Mouse (Mus musculus): Measurements from ENCODE around the gene Bco1. TPM values are rescaled to one million over a fixed set of nuclear protein-coding genes. Genes with fewer than 3 reads are reported as not detected.

Bco1 gene
- polyA plus RNA-seq, 1 experiment from 2014 or later: 0.16 TPM

DNA sequence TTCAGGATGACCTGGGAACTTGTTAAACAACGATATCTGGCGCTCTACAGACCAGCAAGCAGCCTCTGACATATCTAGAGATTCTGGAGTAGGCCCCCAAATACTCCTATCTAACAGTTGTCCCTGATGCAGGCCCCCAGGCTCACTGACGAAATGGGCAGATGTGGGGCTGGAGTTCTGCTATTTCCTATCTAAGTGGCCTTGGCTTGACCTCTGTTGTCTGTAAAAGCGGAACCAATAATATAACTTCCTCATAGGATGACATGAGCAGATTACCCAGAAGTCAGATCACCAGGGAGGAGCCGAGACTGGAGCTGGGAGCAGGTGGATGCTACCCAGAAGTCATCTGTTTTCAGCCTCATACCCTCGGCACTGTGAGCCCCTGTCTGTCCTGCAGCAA is 40.6 kb upstream of the Bco1 start:
- Histone ChIP-seq H3K9ac (ENCODE audit: low read depth, low read length) (no peak overlapping the region), H3K27me3 (ENCODE audit: insufficient read depth, low read length) (no peaks in the 10 kb centered on the region), H3K4me2 (ENCODE audit: low read length) (no peak overlapping the region), H3K4me1 (replicated peaks; ENCODE audit: insufficient read depth, low read length) (no peaks in the 10 kb centered on the region), H3K27ac (no peak overlapping the region), H3K9me3 (replicated peaks; ENCODE audit: low read length) (no peaks in the 10 kb centered on the region), H3K36me3 (ENCODE audit: insufficient read depth, low read length) (no peaks in the 10 kb centered on the region), H3K4me3 (replicated peaks; ENCODE audit: low read depth, low read length) (no peak overlapping the region)
- WGBS: 64% methylated on average over 6 of the region's 6 CpGs
- TF ChIP-seq CTCF (IDR thresholded peaks at IDR 0.05; ENCODE audit: low read depth): no peak
- ATAC-seq (replicated peaks; ENCODE audit: low FRiP score, low read depth) (no peak), DNase-seq (ENCODE audit: low spot score) (no peak)

DNA sequence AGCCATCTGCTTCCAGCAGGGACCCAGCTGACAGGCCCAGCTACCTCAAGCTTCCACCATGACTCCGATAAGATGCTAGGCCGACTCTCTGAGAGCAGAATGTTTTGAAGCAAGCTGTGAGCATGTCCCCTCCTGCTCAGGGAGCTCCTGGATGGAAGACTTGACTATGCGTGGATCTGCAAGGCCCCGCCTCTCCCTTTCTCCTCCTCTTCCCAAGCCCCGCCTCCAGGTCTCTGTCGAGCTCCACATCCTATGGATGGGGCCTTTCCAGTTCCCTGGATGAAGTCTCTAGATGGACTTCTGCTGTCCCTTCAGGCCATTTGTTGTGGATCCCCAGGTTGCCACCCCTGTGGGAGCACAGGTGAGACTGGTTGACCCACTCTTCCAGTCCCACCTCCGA is 36.6 kb upstream of the Bco1 start:
- Histone ChIP-seq H3K4me3 (replicated peaks; ENCODE audit: low read depth, low read length) (no peak overlapping the region), H3K4me1 (replicated peaks; ENCODE audit: insufficient read depth, low read length) (no peaks in the 10 kb centered on the region), H3K9ac (ENCODE audit: low read depth, low read length) (no peak overlapping the region), H3K27me3 (ENCODE audit: insufficient read depth, low read length) (no peaks in the 10 kb centered on the region), H3K27ac (no peak overlapping the region), H3K36me3 (ENCODE audit: insufficient read depth, low read length) (no peaks in the 10 kb centered on the region), H3K9me3 (replicated peaks; ENCODE audit: low read length) (0 out of 2 replicates have a peak, but pooled peaks cover 3% of the 10 kb centered on the region), H3K4me2 (ENCODE audit: low read length) (no peak overlapping the region)
- no peak for TF ChIP-seq CTCF (IDR thresholded peaks at IDR 0.05; ENCODE audit: low read depth)
- no peak for DNase-seq (ENCODE audit: low spot score)
- no peak for ATAC-seq (replicated peaks; ENCODE audit: low FRiP score, low read depth)
- 66% methylated on average over 7 of the region's 7 CpGs for WGBS

DNA sequence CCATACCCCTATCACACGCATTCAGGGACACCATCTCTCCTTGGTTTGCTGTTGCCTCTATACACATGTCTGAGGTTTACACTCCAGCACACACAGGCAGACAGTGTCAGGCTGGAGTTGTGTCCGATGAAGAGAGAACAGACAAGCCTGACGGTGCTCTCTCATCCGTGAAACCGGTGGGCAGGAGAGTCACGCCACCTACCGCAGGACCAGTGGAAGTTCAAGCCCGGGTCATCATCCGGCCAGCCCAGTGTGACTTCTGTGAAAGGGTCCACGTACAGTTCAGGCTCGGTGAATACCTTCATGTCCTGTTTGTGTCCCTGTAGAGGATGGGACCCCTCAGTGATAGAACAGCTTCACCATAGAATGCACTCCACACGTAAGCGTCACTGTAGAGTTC is 35.3 kb upstream of the Bco1 start:
- Histone ChIP-seq H3K36me3 (ENCODE audit: insufficient read depth, low read length) (no peaks in the 10 kb centered on the region), H3K4me2 (ENCODE audit: low read length) (no peak overlapping the region), H3K9me3 (replicated peaks; ENCODE audit: low read length) (0 out of 2 replicates have a peak, but pooled peaks cover 3% of the 10 kb centered on the region), H3K27me3 (ENCODE audit: insufficient read depth, low read length) (no peaks in the 10 kb centered on the region), H3K27ac (no peak overlapping the region), H3K4me1 (replicated peaks; ENCODE audit: insufficient read depth, low read length) (no peaks in the 10 kb centered on the region), H3K4me3 (replicated peaks; ENCODE audit: low read depth, low read length) (no peak overlapping the region), H3K9ac (ENCODE audit: low read depth, low read length) (no peak overlapping the region)
- ATAC-seq (replicated peaks; ENCODE audit: low FRiP score, low read depth) (no peak), DNase-seq (ENCODE audit: low spot score) (peak; percentile 7)
- TF ChIP-seq CTCF (IDR thresholded peaks at IDR 0.05; ENCODE audit: low read depth): peak; percentile 49; the same call in 1 of the 2 replicates
- 61% methylated on average over 13 of the region's 13 CpGs for WGBS

DNA sequence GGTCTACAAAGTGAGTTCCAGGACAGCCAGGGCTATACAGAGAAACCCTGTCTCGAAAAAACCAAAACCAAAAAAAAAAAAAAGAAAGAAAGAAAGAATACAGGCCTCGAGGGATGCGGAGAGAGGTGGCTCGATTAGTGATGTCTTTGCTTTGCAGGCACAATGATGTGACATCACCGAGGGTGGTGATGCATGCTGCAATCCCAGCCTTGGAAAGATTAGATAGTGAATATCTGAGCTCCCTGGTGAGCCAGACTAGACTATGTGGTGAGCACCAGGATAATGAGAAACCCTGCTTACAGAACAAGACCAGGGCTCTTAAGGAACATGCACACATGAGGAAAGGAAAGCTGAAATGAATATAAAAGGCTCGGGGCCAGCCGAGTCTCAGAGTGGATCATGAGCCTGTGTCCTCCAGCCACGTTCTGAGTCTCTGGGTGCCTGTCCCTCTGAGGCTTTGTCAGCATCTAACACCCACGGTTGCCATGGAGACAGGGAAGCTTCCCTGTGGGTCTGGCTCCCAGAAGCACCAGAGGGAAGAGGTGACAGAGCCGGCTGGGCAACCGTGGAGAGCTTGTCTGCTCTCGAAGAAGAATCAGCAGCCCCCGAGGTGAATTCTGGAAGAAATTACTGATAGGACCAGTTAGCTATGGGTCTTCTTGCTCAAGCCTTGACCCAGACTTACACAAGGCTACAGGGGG is 34.3 kb upstream of the Bco1 start:
- Histone ChIP-seq H3K27ac (no peak overlapping the region), H3K36me3 (ENCODE audit: insufficient read depth, low read length) (no peaks in the 10 kb centered on the region), H3K9ac (ENCODE audit: low read depth, low read length) (no peak overlapping the region), H3K4me3 (replicated peaks; ENCODE audit: low read depth, low read length) (no peak overlapping the region), H3K4me1 (replicated peaks; ENCODE audit: insufficient read depth, low read length) (no peaks in the 10 kb centered on the region), H3K9me3 (replicated peaks; ENCODE audit: low read length) (0 out of 2 replicates have a peak, but pooled peaks cover 3% of the 10 kb centered on the region), H3K4me2 (ENCODE audit: low read length) (no peak overlapping the region), H3K27me3 (ENCODE audit: insufficient read depth, low read length) (no peaks in the 10 kb centered on the region)
- no peak for TF ChIP-seq CTCF (IDR thresholded peaks at IDR 0.05; ENCODE audit: low read depth)
- no peak for ATAC-seq (replicated peaks; ENCODE audit: low FRiP score, low read depth)
- 74% methylated on average over 13 of the region's 13 CpGs for WGBS
- no peak for DNase-seq (ENCODE audit: low spot score)

DNA sequence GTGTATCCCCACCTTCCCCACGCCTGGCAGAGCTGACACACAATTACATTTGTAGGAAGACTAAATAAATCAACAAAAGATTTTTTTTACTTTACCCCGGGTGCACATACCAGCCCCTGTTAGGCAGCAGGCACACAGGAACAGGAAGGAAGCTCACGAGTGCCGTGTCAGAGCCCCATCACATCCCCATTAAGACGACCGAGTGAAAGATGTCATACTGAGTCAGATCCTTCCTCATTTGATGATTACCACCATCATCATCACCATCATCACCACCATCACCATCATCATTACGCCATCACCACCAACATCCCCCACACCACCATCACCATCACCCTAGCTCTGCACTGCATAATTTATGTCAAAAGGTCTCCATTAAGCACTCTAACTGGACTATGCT is 28.7 kb upstream of the Bco1 start:
- no peaks in the 10 kb centered on the region for H3K4me1 ChIP-seq (replicated peaks; ENCODE audit: insufficient read depth, low read length)
- no peak for TF ChIP-seq CTCF (IDR thresholded peaks at IDR 0.05; ENCODE audit: low read depth)
- H3K9me3 ChIP-seq (replicated peaks; ENCODE audit: low read length): 0 out of 2 replicates have a peak, but pooled peaks cover 3% of the 10 kb centered on the region
- no peaks in the 10 kb centered on the region for H3K36me3 ChIP-seq (ENCODE audit: insufficient read depth, low read length)
- DNase-seq (ENCODE audit: low spot score) (no peak), ATAC-seq (replicated peaks; ENCODE audit: low FRiP score, low read depth) (no peak)
- no peak overlapping the region for H3K4me3 ChIP-seq (replicated peaks; ENCODE audit: low read depth, low read length)
- no peak overlapping the region for H3K9ac ChIP-seq (ENCODE audit: low read depth, low read length)
- H3K27ac ChIP-seq: no peak overlapping the region
- no peaks in the 10 kb centered on the region for H3K27me3 ChIP-seq (ENCODE audit: insufficient read depth, low read length)
- WGBS: 78% methylated on average over 7 of the region's 7 CpGs
- no peak overlapping the region for H3K4me2 ChIP-seq (ENCODE audit: low read length)

DNA sequence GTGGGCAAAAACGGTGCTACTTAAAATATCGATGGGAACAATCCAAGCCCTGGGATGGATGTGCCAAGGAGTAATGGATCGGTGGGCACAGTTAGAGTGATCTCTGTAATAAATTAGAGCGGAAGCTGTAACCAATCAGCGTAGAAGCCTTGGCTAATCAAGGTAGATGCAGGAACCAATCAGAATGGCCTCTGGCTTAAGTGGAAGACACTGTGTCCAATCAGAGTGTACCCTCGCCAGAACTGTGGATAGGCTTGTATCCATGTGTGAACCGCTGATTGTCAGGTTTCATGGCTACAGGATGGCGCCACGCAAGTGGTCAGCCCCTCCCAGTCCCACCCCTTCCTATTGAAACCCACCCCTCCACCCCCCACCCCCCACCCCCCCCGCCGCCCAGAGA is 28.3 kb upstream of the Bco1 start:
- no peak for TF ChIP-seq CTCF (IDR thresholded peaks at IDR 0.05; ENCODE audit: low read depth)
- H3K9ac ChIP-seq (ENCODE audit: low read depth, low read length): no peak overlapping the region
- H3K4me2 ChIP-seq (ENCODE audit: low read length): no peak overlapping the region
- DNase-seq (ENCODE audit: low spot score) (no peak), ATAC-seq (replicated peaks; ENCODE audit: low FRiP score, low read depth) (no peak)
- no peaks in the 10 kb centered on the region for H3K36me3 ChIP-seq (ENCODE audit: insufficient read depth, low read length)
- 91% methylated on average over 11 of the region's 11 CpGs for WGBS
- H3K4me3 ChIP-seq (replicated peaks; ENCODE audit: low read depth, low read length): no peak overlapping the region
- no peak overlapping the region for H3K27ac ChIP-seq
- no peaks in the 10 kb centered on the region for H3K27me3 ChIP-seq (ENCODE audit: insufficient read depth, low read length)
- H3K4me1 ChIP-seq (replicated peaks; ENCODE audit: insufficient read depth, low read length): no peaks in the 10 kb centered on the region
- 0 out of 2 replicates have a peak, but pooled peaks cover 3% of the 10 kb centered on the region for H3K9me3 ChIP-seq (replicated peaks; ENCODE audit: low read length)

DNA sequence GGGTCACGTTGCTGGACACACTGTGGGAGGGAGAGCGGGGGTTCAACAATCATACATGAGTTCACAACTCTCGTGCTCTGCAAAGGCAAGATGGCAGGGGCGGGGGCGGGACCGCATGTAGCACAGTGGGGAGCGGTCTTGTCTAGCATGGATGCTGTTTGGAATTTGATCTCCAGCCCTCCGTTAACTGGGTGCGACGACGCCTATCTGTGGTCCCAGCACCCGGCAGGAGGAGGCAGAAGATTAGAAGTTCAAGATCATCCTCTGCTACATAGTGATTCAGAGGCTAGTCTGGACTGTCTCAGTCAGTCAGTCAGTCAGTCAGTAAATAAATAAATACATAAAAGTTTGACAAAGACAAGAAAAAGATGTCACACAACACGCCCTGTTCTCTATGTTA is 27.4 kb upstream of the Bco1 start:
- Histone ChIP-seq H3K27me3 (ENCODE audit: insufficient read depth, low read length) (no peaks in the 10 kb centered on the region), H3K9me3 (replicated peaks; ENCODE audit: low read length) (no peaks in the 10 kb centered on the region), H3K4me2 (ENCODE audit: low read length) (no peak overlapping the region), H3K36me3 (ENCODE audit: insufficient read depth, low read length) (no peaks in the 10 kb centered on the region), H3K4me1 (replicated peaks; ENCODE audit: insufficient read depth, low read length) (no peaks in the 10 kb centered on the region), H3K27ac (no peak overlapping the region), H3K9ac (ENCODE audit: low read depth, low read length) (no peak overlapping the region), H3K4me3 (replicated peaks; ENCODE audit: low read depth, low read length) (no peak overlapping the region)
- WGBS: 60% methylated on average over 13 of the region's 13 CpGs
- no peak for TF ChIP-seq CTCF (IDR thresholded peaks at IDR 0.05; ENCODE audit: low read depth)
- DNase-seq (ENCODE audit: low spot score) (no peak), ATAC-seq (replicated peaks; ENCODE audit: low FRiP score, low read depth) (no peak)

Measured in kidney, postnatal 0 days (tissue).